Mouse (Mus musculus) kidney, adult 11 months (tissue): Measurements from ENCODE around the gene Rpl7l1.

Experiments used
- DNase-seq: peaks from one replicate; pipeline ENCODE4 v3.0.0; 2022

The Rpl7l1 gene

DNA sequence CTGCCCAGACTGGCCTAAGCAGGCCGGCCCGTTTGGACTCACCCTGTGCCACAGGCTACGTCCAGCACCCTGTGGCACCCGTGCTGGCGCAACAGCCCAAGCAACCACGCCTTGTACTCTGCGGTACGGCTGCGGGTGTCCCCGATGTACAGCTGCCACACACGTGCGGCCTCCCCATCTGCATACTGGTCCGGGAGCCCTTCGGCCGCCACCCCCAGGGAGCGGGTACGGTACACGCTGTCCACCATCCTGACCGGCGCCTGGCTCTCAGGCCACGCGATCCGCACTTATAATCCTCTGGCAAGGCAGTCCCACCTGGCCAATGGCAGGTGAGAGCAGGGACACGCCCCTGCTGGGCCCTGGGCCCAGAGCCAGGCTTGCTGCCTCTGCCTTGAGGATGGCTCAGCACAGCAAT is 53.6 kb downstream of the Rpl7l1 start, which contains the start of gene Gnmt:
Gene Gnmt (minus strand): TSS at position 265 of the 415 bp plus-strand sequence.
- DNase-seq = peak; percentile 94

GRCm38 (mm10) chr17:46728496-46728895 is 54.0 kb downstream of the Rpl7l1 start:
- DNase-seq = no peak

GRCm38 (mm10) chr17:46728021-46728420 is 54.5 kb downstream of the Rpl7l1 start:
- DNase-seq = peak; percentile 56

GRCm38 (mm10) chr17:46727271-46727670 is 55.2 kb downstream of the Rpl7l1 start:
- DNase-seq = no peak

DNA sequence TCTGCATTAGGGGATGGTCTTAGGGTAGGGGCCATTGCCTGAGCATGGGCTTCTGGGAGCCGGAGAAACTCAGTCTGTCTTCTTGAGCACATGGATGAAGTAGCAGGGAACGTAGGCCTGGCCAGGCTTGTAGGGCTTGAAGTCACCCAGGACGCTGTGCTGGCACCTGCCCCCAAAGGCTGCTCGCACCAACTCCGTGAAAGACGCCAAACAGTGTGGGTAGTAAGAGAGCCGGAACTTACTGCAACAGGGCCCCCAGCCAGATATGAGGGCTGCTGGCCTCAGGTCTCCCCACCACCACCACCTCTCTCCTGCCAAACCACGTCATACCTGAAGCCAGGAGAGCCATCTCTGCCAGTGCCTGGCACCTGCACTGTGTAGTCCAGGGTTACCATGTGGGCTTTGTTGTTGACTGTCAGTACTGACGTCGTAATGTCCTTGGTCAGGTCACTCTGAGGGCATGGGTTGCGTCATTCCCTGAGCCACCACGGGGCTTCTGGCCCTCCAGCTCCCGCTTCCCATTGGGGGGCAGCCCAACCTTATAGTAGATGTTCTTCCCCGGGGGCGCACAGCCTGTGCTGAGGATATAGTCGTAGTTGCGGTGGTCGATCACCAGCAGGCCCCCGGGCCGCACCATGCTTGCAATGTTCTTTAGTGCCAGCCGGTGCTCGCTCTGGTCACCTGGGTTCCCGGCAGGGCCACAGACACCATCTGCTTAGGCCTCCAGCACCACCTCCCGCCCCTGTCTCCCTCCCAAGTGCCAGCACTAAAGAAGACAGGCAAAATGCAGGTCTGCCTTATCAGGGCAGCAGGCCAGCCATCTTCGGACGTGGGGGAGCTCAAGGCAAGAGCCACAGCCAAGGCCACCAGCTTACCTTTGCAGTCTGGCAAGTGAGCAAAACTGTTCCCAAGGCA is 56.5 kb downstream of the Rpl7l1 start:
- DNase-seq = no peak

- no peak for DNase-seq
These were observed 57.2 kb downstream of the Rpl7l1 start for GRCm38 (mm10) chr17:46725273-46725672.

DNA sequence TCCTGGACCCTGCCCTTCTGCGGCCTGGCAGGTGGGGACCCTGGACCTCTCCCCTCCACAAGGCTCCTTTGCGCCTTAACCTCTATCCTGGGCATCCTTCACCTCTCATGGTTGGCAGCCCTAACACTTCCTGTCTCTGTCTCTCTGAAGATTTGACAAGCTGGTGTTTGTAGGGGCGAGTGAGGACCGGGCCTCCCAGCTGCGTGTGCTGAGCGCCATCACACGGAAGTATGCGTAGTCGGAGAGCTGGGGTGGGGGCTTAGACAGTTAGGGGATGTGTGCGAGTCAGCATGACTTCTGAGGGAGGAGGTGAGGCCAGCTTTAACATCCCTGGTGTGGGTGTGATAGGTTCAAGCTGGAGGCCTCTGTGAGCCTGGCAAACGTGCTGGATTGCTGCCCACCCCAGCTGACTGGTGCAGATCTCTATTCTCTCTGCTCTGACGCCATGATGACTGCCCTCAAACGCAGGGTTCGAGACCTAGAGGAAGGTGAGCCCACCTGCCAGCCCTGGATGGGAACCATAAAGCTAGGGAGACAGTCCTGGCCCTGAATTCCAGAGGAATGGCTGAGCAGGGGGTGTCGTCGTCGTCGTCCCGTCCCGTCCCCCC is 57.9 kb downstream of the Rpl7l1 start:
- no peak for DNase-seq
